Mouse (Mus musculus): ENCODE data around the gene Hdac4.

The Hdac4 gene

DNA sequence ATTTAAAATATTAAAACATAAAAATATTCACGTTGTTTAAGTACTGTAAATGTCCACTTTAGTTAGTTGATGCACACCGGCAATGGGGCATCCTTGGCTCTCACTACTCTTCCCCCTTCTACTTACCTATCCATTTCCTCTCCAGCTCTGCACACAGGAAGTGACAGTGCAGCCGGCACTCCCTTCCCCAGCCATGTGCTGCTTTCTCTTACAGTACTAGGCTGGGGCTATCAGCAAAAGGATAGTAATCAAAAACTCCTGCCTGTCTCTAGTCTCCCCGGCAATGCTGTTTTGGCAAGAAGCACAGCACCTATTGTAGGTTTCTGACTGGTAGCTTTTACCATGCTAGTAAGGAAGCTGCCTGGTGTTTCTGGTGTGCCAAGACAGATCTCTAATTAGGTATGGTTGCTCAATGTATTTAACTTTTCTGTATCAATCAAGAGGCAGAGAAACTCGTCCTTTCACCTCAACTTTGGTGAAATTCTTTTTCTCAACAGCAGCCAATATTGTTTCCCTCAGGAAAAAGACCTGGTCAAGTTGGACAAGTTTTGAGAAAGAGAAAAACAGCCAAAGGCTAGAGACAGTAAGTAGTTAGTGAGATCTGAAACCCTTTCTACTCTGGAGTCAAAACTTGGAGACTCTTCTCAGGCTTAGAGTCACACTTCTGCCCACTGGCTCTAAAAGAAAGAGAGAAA is 136.6 kb downstream of the Hdac4 start:
- peak; percentile 19 to 21 for DNase-seq

GRCm38 (mm10) chr1:92057068-92057467 is 138.4 kb downstream of the Hdac4 start:
- DNase-seq, result no peak

- no peak for DNase-seq
These were observed 140.3 kb downstream of the Hdac4 start for GRCm38 (mm10) chr1:92055149-92055548.

- DNase-seq, result peak; percentile 50 to 54
These were observed 143.3 kb downstream of the Hdac4 start for GRCm38 (mm10) chr1:92052190-92052589.

DNA sequence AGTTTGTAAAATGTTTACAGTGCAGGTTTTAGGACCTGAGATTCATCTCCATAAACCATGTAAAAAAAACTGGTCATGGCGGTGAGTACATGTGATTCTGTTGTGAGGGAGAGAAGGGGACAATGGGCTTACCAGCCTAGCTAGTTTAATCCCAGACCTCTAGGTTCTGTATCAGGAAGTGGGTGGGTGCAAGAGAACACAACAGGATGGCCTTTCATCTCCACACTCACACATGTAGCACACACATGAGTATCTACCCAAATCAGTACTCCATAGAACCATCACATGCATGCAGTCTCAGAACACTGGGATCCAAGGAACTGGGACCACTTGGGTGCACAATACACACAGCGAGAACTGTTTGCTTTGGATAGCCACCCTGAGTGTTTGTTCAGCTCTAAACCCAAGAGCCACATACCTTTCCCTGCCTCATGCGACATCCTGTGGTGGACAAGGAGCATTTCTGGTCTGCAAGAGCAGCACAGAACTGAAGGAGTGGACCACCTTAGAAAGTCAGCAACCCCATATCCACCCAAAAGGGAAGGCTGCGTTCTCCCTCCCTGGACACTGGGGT is 143.9 kb downstream of the Hdac4 start:
- DNase-seq, result no peak

DNA sequence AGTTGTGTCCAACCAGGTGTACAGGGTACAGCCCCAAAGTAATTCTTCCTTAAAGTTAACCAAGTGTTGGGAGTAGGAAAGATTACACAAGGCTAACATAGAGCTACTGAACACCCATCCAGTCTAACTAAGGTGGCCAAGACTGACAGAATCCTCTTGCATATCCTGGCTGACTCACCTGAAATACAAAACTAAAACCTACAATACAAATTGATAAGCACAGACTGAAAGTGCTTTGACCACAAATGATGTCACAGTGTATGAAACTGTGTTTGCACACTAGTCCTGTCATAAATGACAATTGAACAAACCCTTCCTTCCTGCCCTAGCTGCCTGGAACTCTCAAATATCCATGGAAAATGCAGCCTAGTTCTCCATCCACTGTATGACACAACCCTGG is 144.5 kb downstream of the Hdac4 start:
- no peak for DNase-seq

- no peak for DNase-seq
These were observed 144.9 kb downstream of the Hdac4 start for GRCm38 (mm10) chr1:92050566-92050965.

GRCm38 (mm10) chr1:92048415-92049354 is 146.8 kb downstream of the Hdac4 start:
- no peak for DNase-seq

DNA sequence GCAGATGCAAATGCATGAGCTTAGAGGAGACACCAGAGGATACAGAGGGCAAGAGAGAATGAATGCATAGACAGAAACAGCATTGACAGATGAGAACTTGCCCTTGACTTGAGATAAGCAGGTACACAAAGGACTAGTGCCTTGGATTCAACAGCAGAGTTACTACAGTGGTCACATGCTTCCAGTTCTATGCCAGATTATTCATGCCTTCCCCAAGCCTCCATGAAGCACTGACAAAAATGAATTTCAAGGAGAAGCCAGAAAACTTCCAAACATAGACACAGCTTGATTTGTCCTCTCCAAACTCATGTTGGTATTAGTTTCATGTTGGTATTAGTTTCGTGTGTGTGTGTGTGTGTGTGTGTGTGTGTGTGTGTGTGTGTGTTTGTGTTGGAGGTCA is 149.8 kb downstream of the Hdac4 start:
- no peak for DNase-seq

GRCm38 (mm10) chr1:92044868-92045267 is 150.6 kb downstream of the Hdac4 start:
- no peak for DNase-seq

DNA sequence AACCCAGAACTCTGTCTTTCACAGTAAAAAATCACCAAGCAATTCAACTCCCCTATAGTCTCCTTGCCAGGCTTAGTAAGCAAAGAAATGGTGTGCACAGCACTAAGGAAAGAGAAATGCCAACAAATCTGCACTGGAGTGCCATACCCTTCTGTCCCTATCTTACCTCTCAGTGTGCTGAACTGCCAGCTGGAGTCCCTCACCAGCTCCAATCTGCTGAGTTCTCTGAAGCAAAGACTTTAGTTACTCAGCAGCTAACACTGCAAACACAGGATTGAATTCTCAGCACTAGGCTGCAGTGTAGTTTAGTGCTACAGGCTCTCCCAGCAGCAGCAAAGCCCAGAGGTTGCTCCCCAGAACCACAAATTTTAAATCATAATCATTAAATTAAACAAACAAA is 151.5 kb downstream of the Hdac4 start:
- no peak for DNase-seq

GRCm38 (mm10) chr1:92042126-92042525 is 153.4 kb downstream of the Hdac4 start:
- DNase-seq, result no peak

GRCm38 (mm10) chr1:92041290-92041689 is 154.2 kb downstream of the Hdac4 start:
- no peak for DNase-seq

GRCm38 (mm10) chr1:92038714-92039113 is 156.8 kb downstream of the Hdac4 start:
- DNase-seq, result no peak

GRCm38 (mm10) chr1:92037039-92037438 is 158.5 kb downstream of the Hdac4 start:
- no peak for DNase-seq

DNA sequence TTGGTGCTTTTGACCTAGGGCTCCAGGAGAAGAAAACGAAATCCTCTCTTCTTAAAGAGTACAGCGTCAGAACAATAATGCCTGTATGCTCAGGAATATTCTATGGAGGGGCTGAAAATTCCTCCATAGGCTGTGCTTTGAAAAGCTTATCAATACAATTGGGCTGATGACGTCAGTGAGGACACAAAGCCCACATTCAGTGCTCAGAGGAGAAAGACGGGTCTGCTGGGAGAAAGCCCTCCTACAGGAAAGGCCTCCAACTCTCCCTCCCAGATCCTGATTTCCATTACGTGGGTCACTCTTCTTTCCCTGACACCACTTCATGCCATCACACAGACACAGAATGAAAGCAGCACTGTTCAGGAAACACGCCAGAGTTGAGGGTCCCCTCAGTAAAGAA is 159.7 kb downstream of the Hdac4 start:
- no peak for DNase-seq

GRCm38 (mm10) chr1:92034247-92034646 is 161.3 kb downstream of the Hdac4 start:
- DNase-seq, result no peak

- DNase-seq, result no peak
These were observed 162.0 kb downstream of the Hdac4 start for GRCm38 (mm10) chr1:92033463-92033862.

- no peak for DNase-seq
These were observed 165.0 kb downstream of the Hdac4 start for GRCm38 (mm10) chr1:92030541-92030940.

DNA sequence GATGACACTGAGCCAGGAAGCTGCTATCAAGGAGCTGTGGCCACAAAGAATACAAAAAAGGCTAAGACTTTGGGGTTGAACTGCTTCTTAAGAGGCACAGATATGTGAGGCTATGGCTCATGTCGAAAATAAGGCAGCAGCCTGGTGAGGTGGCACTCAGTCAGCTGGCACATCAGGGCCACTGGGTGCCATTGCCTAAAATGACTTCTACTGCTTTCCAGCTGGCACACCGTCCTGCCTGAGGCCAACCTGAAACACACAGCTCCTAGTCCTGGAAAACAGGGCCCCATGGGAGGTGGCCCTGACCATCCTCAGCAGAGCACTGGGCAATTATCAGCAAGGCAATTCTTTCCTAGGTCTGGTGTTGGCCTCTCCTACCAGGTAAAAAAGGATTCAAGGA is 167.3 kb downstream of the Hdac4 start:
- no peak for DNase-seq

- DNase-seq, result no peak
These were observed 169.1 kb downstream of the Hdac4 start for GRCm38 (mm10) chr1:92026351-92026750.

DNA sequence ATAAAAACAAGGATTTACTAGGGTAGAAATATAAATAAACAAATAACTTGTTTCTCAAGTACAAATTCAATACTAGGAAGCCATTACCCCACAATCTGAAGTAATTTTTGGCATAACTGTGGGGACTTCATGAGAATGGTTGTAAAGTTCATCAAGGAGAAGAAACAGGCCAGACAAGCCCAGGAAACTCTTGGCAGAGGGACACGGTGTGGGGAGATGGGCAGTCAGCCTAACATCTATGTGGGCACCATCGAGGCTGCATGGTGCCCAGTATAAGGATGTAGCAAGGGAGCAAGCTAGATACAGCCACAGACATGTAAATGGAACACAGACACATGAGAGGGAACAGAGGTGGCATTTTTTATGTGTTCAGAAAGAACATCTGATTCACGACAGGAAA is 171.6 kb downstream of the Hdac4 start:
- no peak for DNase-seq

GRCm38 (mm10) chr1:92022009-92022408 is 173.5 kb downstream of the Hdac4 start:
- no peak for DNase-seq

Measured in B cell, adult 2 months (primary cell).